Mouse (Mus musculus) intestine, postnatal 0 days (tissue): Measurements from ENCODE around the gene Flt3l. TPM values are rescaled to one million over a fixed set of nuclear protein-coding genes. Genes with fewer than 3 reads are reported as not detected.

Experiments used
- ATAC-seq: fragments of 200-750 bp; cut with Nextera tagmentation; 2 replicates; pipeline ENCODE4 v1.8.0; 2017; ENCODE audit warnings: mild to moderate bottlenecking, moderate TSS enrichment, moderate library complexity
- H3K27ac ChIP-seq: fragments of 300-500 bp; sonication (generic); 2 replicates; pipeline ENCODE4 v1.5.1; 2014; ENCODE audit warnings: mild to moderate bottlenecking, low read depth, low read length, moderate library complexity
- H3K27me3 ChIP-seq: fragments of 300-500 bp; sonication (generic); replicated peaks from 2 replicates; pipeline ENCODE4 v1.6.1; 2014; ENCODE audit warnings: low read length, mixed read lengths; ENCODE audit not compliant: control insufficient read depth, insufficient read depth
- H3K36me3 ChIP-seq: fragments of 300-500 bp; sonication (generic); 2 replicates; pipeline ENCODE4 v1.6.1; 2014; ENCODE audit warnings: mild to moderate bottlenecking, moderate library complexity; ENCODE audit not compliant: control insufficient read depth, insufficient read depth
- H3K4me1 ChIP-seq: fragments of 300-500 bp; sonication (generic); replicated peaks from 2 replicates; pipeline ENCODE4 v1.6.1; 2014; ENCODE audit warnings: antibody characterized with exemption, low read length, mixed read lengths; ENCODE audit not compliant: control insufficient read depth, insufficient read depth
- H3K4me2 ChIP-seq: fragments of 300-500 bp; sonication (generic); replicated peaks from 2 replicates; pipeline ENCODE4 v1.6.1; 2014; ENCODE audit warnings: low read depth, mild to moderate bottlenecking, moderate library complexity
- H3K4me3 ChIP-seq: fragments of 300-500 bp; sonication (generic); 2 replicates; pipeline ENCODE4 v1.5.1; 2014; ENCODE audit warnings: low read depth, low read length
- H3K9ac ChIP-seq: fragments of 300-500 bp; sonication (generic); 2 replicates; pipeline ENCODE4 v1.6.1; 2014; ENCODE audit warnings: mild to moderate bottlenecking, low read depth, low read length
- H3K9me3 ChIP-seq: fragments of 300-500 bp; sonication (generic); 2 replicates; pipeline ENCODE4 v1.6.1; 2016; ENCODE audit warnings: mixed run types; ENCODE audit not compliant: control insufficient read depth
- CTCF ChIP-seq: sonication (generic); IDR thresholded peaks from 2 replicates; pipeline ENCODE4 v1.5.1; 2016; ENCODE audit warnings: low read depth, mild to moderate bottlenecking, control low read depth, antibody characterized with exemption, moderate library complexity
- WGBS: fragments of 180-500 bp; shearing (Covaris S2); extraction: QIAGEN DNeasy Blood & Tissue Kit; methylation state at CpG from one replicate; pipeline ENCODE4 v1.1.7; 2014; 5-methylcytosine and 5-hydroxymethylcytosine counted together
- polyA plus RNA-seq: library from polyadenylated mRNA; unstranded; fragments of >200 nt; fragmentation: Nextera tagmentation; extraction: Ambion mirVana; gene quantifications from 2 replicates; pipeline ENCODE4 v1.2.1, GENCODE M21; 2015

The Flt3l gene
- polyA plus RNA-seq, 1 experiment from 2014 or later = 2.7 TPM

GRCm38 (mm10) chr7:45180896-45181477, 44.8 kb upstream of the Flt3l start, which contains the start of gene Pth2:
TSS of gene Pth2 (plus strand) at chr7:45180995.
- ATAC-seq = no peak
- H3K36me3 ChIP-seq = no peaks in the 10 kb centered on the region
- H3K27me3 ChIP-seq = peaks cover 86% of the 10 kb centered on the region
- no peaks in the 10 kb centered on the region for H3K9me3 ChIP-seq
- no peak within 1 kb of the TSS for H3K27ac ChIP-seq
- H3K4me1 ChIP-seq = 0 out of 2 replicates have a peak, but pooled peaks cover 3% of the 10 kb centered on the region
- no peak within 1 kb of the TSS for H3K9ac ChIP-seq
- H3K4me3 ChIP-seq = peak within 1 kb of the TSS; percentile 9
- WGBS = 23% methylated on average over 20 of the region's 20 CpGs
- TF ChIP-seq CTCF = no peak
- peak within 1 kb of the TSS; percentile 56 for H3K4me2 ChIP-seq

GRCm38 (mm10) chr7:45179469-45179868, 43.2 kb upstream of the Flt3l start, which contains the start of gene Gfy:
TSS of gene Gfy (minus strand) at chr7:45179569.
- Histone ChIP-seq H3K27ac (no peak within 1 kb of the TSS), H3K4me3 (no peak within 1 kb of the TSS), H3K4me2 (no peak within 1 kb of the TSS), H3K4me1 (0 out of 2 replicates have a peak, but pooled peaks cover 3% of the 10 kb centered on the region), H3K36me3 (no peaks in the 10 kb centered on the region), H3K27me3 (peaks cover 92% of the 10 kb centered on the region), H3K9me3 (no peaks in the 10 kb centered on the region), H3K9ac (no peak within 1 kb of the TSS)
- no peak for TF ChIP-seq CTCF
- ATAC-seq = no peak
- WGBS = 22% methylated on average over 7 of the region's 7 CpGs

GRCm38 (mm10) chr7:45178550-45178949, 42.3 kb upstream of the Flt3l start:
- Histone ChIP-seq H3K9ac (no peak overlapping the region), H3K27me3 (peaks cover 91% of the 10 kb centered on the region), H3K9me3 (no peaks in the 10 kb centered on the region), H3K4me3 (no peak overlapping the region), H3K4me1 (0 out of 2 replicates have a peak, but pooled peaks cover 3% of the 10 kb centered on the region), H3K27ac (no peak overlapping the region), H3K36me3 (no peaks in the 10 kb centered on the region), H3K4me2 (no peak overlapping the region)
- WGBS = 22% methylated on average over 7 of the region's 7 CpGs
- ATAC-seq = no peak
- no peak for TF ChIP-seq CTCF

- WGBS = 4% methylated on average over 31 of the region's 31 CpGs
- H3K4me3 ChIP-seq = no peak overlapping the region
- H3K9me3 ChIP-seq = no peaks in the 10 kb centered on the region
- TF ChIP-seq CTCF = no peak
- no peak overlapping the region for H3K4me2 ChIP-seq
- peaks cover 83% of the 10 kb centered on the region for H3K27me3 ChIP-seq
- H3K4me1 ChIP-seq = no peaks in the 10 kb centered on the region
- no peak overlapping the region for H3K27ac ChIP-seq
- H3K36me3 ChIP-seq = no peaks in the 10 kb centered on the region
- ATAC-seq = no peak
- no peak overlapping the region for H3K9ac ChIP-seq
Measured at GRCm38 (mm10) chr7:45176356-45176755, 40.1 kb upstream of the Flt3l start.

GRCm38 (mm10) chr7:45175929-45176328, 39.7 kb upstream of the Flt3l start:
- no peaks in the 10 kb centered on the region for H3K4me1 ChIP-seq
- no peak overlapping the region for H3K4me2 ChIP-seq
- H3K27me3 ChIP-seq = peaks cover 79% of the 10 kb centered on the region
- H3K36me3 ChIP-seq = no peaks in the 10 kb centered on the region
- WGBS = 2% methylated on average over 23 of the region's 23 CpGs
- H3K4me3 ChIP-seq = no peak overlapping the region
- H3K9ac ChIP-seq = no peak overlapping the region
- no peak for TF ChIP-seq CTCF
- no peak overlapping the region for H3K27ac ChIP-seq
- H3K9me3 ChIP-seq = no peaks in the 10 kb centered on the region
- no peak for ATAC-seq

- Histone ChIP-seq H3K9ac (no peak overlapping the region), H3K9me3 (no peaks in the 10 kb centered on the region), H3K4me3 (no peak overlapping the region), H3K27me3 (peaks cover 74% of the 10 kb centered on the region), H3K4me1 (no peaks in the 10 kb centered on the region), H3K27ac (no peak overlapping the region), H3K36me3 (no peaks in the 10 kb centered on the region), H3K4me2 (no peak overlapping the region)
- no peak for ATAC-seq
- WGBS = 5% methylated on average over 13 of the region's 13 CpGs
- no peak for TF ChIP-seq CTCF
Measured at GRCm38 (mm10) chr7:45175398-45175797, 39.2 kb upstream of the Flt3l start.
